Mouse (Mus musculus) common myeloid progenitor, adult 5-6 weeks (primary cell): ENCODE measurements around the gene Ghdc. TPM values are rescaled to one million over a fixed set of nuclear protein-coding genes. Genes with fewer than 3 reads are reported as not detected.

Experiments
- ATAC-seq: replicated peaks from 2 replicates; pipeline ENCODE4 v1.8.0; 2016; ENCODE audit warnings: low read depth, mild to moderate bottlenecking, moderate TSS enrichment, inconsistent platforms; ENCODE audit not compliant: poor library complexity, severe bottlenecking
- total RNA-seq: library from RNA; stranded (forward); fragments of 200-1000, 187-1606 nt; gene quantifications from 2 replicates; pipeline ENCODE4 v1.2.3, GENCODE M21; 2017

The Ghdc gene
- total RNA-seq, 1 experiment from 2014 or later: 2.3 TPM

DNA sequence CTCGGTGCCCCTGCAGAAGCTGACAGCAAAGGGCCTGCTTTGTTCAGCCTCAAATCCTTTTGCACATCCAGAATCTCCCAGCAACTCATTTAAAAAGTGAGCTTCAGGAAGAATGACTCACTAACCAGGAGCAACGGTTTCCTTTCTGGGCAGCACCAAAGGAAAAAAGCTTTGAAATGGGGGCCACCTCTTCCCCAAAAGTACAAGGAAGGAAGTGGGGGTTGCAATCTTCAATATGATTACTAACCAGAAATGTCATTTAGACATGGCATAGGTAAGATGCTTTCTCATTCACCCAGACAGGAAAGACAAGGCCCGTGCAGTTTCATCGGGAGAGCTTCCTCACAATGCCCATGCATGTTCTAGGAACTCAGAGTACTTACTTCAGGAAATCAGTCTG, 49.5 kb downstream of the Ghdc start:
- no peak for ATAC-seq

DNA sequence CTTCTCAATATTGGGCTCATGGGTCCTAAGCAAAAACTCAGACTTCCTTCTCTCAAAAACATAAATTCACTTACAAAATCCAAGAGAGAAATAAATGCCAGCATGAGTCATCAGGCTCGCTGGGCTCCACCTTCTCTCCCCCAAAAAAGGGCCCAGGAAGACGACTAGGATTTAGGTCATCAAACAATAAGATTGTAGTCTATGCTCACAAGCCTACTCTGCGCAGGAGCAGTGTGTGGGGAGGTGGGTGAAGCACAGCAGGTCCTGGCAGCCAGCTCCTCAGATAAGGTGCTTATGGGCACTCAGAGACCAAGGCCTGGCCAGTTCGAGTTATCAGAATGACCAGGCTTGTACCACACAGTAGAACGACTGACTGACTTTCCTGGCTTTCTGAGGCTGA, 50.4 kb downstream of the Ghdc start:
- ATAC-seq: no peak

DNA sequence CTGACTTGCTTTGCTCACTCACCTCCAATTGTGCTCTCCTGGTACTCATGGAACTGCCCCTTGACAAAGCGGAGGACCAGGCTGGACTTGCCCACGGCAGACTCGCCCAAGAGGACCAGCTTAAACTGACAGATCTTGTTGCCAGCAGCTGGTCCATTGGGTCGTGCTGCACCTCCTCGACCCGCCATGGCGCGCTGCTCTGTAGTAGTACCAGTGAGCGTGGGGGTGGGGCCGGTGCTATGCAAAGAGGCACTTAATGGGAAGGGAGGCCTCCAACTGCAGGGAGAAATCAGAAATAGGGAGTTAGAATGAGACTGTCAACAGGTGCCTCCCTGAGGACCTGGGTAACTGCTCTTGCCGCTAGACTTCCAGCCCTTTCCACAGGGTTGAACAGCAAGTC, 50.9 kb downstream of the Ghdc start:
- ATAC-seq: no peak

DNA sequence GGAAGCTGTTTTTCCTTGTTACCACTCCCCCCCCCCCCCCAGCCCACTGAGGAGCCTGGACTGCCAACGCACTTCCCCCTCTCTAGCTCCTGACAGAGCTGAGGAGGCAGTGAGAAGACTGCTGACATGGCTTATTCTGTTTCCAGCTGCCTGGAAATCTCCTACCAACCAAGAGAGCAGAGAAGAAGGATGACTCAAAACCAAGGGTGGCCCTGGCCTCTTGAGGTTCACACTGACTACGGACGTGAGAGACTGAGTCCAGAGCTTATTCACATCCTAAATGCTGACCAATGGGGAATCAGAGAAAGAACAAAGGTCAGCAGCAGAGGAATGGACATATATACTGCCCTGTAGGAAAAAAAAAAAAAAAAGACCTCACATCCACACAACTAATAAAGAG, 51.4 kb downstream of the Ghdc start:
- no peak for ATAC-seq

DNA sequence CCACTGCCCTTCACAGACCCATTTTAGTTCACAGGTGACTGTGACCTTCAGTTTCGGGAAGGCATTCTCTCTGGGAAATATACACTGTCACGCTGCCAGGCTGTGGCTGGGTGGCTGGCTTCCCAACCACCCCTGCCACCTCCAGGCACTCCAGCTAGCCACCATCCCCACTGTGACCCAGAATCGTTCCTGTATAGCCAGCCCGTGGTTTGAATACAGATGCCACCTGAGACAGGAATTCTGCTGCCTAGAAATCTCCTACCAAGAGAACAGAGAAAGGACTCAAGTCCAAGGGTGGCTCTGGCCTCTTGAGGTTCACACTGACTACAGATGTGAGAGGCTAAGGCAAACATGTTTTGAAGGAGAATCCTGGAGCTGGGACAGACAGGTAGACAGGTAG, 51.9 kb downstream of the Ghdc start:
- ATAC-seq: no peak

DNA sequence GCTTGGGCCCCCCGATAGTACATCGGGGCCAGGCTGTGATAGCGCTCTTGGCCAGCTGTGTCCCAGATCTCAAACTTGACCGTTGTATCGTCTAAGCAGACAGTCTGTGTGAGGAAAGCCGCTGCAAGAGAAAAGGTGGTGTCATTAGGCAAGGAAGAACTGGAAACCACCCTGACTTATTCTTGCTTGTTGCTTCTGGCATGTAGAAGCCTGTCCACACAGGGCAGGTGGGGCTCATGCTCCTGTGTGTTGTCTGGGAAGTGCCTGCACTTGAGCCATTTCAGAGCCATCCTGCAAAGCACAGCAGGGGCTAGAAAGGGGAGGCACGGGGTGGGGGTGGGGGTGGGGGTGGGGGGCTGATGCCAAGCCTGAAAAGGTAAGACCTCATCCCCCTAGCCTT, 52.3 kb downstream of the Ghdc start:
- ATAC-seq: no peak

DNA sequence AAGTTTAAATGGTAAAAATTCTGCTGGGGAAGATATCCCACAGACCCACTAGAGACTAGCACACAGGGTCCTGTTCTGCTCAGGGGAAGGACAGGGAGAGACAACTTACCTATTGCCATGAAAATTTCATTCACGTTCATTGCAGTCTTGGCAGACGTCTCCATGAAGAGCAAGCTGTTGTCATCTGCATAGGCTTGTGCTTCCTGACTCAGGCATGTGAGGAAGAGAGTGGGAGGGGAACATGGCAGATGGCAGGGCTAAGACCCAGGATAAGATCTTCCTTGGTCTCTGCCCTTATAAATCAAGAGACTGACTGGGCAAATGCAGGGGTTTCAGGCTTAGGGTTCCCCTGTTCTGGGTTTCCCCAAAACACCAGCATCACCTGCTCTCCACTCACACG, 54.1 kb downstream of the Ghdc start:
- no peak for ATAC-seq

Other genes starting within 250 kb of the Ghdc start
- gene Acly, start 243.0 kb downstream of the Ghdc start, total RNA-seq: 85.6 and 95.4 TPM in 2 replicates
- gene Ttc25, start 225.3 kb downstream of the Ghdc start, total RNA-seq: 0.05 TPM in 1 of 2 replicates, not detected in the other
- gene Cnp, start 196.1 kb downstream of the Ghdc start, total RNA-seq: 34.8 and 36.4 TPM in 2 replicates
- gene Nkiras2, start 151.7 kb downstream of the Ghdc start, total RNA-seq: 14.0 and 16.2 TPM in 2 replicates
- 91.4 and 211 TPM in 2 replicates for gene Dnajc7, start 150.8 kb downstream of the Ghdc start, total RNA-seq
- gene Zfp385c, start 78.5 kb downstream of the Ghdc start, total RNA-seq: not detected in 2 replicates
- gene Dhx58, start 66.7 kb downstream of the Ghdc start, total RNA-seq: 23.7 and 25.9 TPM in 2 replicates
- gene Kat2a, start 58.5 kb downstream of the Ghdc start, total RNA-seq: 30.3 and 35.3 TPM in 2 replicates
- 6.3 TPM in 1 of 2 replicates, not detected in the other for gene Hspb9, start 57.1 kb downstream of the Ghdc start, total RNA-seq
- gene Rab5c, start 32.7 kb downstream of the Ghdc start, total RNA-seq: 75.8 and 87.2 TPM in 2 replicates
- gene Kcnh4, start 11.0 kb downstream of the Ghdc start, total RNA-seq: not detected in 2 replicates
- gene Hcrt, start 8.0 kb downstream of the Ghdc start, total RNA-seq: not detected in 2 replicates
- 49.4 and 64.4 TPM in 2 replicates for gene Stat5b, start 79.8 kb upstream of the Ghdc start, total RNA-seq
- gene Stat5a, start 88.4 kb upstream of the Ghdc start, total RNA-seq: 44.4 and 52.7 TPM in 2 replicates
- 59.6 and 74.9 TPM in 2 replicates for gene Stat3, start 168.6 kb upstream of the Ghdc start, total RNA-seq
- gene Cavin1, start 199.9 kb upstream of the Ghdc start, total RNA-seq: 8.4 and 10.6 TPM in 2 replicates
- 16.2 and 25.9 TPM in 2 replicates for gene Atp6v0a1, start 238.5 kb upstream of the Ghdc start, total RNA-seq